Mouse (Mus musculus) common myeloid progenitor, adult 5-6 weeks (primary cell): Measurements from ENCODE around the gene Atp11b. TPM values are rescaled to one million over a fixed set of nuclear protein-coding genes. Genes with fewer than 3 reads are reported as not detected.

Experiments
- ATAC-seq: replicated peaks from 2 replicates; pipeline ENCODE4 v1.8.0; 2016; ENCODE audit warnings: low read depth, mild to moderate bottlenecking, moderate TSS enrichment, inconsistent platforms; ENCODE audit not compliant: poor library complexity, severe bottlenecking
- total RNA-seq: library from RNA; stranded (forward); fragments of 200-1000, 187-1606 nt; gene quantifications from 2 replicates; pipeline ENCODE4 v1.2.3, GENCODE M21; 2017

Atp11b gene
- total RNA-seq, 1 experiment from 2014 or later: 158 TPM

DNA sequence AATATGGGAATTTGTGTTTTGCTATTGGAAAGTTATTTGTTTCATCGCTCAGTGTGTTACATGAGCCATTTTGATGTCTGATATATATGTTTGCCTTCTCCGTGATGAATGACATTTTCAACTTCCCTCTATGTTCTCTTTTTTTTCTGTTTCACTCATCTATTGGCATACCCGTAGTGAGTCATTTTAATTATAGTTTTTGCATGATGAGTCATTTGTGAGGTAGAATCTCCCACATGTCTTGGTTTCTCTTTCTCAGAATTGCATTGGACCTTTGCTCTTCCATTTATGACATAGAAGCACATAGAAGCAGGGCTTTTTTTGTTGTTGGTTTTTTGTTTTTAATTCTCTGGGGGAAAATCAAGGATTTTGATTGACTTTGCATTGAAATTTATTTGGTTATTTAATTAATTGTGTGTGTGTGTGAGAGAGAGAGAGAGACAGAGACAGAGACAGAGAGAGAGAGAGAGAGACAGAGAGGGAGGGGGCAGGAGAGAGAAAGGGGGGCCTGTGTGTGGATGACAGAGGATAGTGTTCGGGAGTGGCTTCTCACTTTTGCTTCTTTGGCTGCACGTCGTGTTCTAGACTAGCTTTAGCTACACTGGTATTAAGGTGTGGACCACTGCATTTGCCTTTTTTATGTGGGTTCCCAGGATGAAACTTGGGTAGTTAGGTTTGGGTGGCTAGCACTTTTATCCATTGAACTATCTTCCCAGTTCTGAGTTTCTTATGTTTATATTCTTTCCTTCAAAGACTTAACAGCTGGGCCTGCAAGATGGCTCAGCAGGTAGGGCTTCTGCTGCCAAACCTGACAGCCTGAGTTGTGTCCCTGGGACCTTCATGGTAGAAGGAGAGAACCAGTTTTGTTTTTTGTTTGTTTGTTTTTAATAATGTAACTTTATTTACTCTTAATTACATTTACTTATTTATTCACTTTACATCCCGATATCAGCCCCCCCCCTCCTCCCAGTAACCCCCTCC lies 11.0 kb downstream of the Atp11b start:
- ATAC-seq: peak; percentile 69

DNA sequence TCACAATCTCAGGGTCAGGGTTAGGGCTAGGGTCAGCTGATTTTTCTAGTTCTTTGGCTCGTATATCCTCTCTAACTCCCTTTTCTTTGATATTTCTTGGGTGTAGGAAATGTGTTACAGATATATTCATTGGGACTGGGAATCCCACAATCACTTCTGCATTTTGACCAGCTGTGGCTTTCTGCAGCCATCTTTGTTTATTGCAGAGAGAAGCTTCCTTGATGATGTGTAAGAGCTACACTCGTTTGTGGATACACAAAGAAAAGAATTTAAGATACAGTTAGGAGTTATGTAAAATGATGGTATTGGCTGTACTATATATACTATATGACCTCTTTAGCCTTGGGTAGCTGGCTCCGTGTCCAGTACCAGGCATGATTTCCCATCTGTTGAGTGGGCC lies 25.8 kb downstream of the Atp11b start:
- ATAC-seq: peak; percentile 56

DNA sequence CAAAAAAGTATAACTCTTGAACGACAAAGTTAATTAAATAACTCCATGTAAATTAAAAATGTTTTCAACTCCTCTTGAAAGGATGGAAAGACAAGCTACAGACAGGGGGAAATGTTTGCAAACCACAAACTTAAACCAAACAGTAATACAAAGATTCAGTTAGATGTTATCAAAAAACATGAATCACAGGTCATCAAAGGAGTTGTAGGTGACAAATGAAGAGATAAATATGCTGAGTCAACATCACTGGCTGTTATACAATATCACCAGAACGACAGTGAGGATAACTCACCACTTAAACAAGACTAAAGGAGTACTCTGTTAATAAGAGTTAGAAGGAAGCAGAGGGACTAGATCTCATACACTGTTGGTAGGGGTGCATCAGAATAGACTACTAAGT lies 48.1 kb downstream of the Atp11b start:
- no peak for ATAC-seq

DNA sequence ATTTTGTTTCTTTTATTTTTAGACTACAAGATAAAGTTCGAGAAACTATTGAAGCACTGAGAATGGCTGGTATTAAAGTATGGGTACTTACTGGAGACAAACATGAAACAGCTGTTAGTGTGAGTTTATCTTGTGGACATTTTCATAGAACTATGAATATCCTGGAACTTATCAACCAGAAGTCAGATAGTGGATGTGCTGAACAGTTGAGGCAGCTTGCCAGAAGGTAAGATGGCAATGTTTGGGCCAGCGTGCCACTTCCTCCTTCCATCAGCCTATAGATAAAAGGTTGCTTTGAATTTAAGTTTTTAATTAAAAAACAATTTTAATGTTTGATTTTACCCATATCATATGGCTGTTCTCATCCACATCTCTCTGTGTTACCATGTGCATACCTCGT lies 66.0 kb downstream of the Atp11b start:
- ATAC-seq: no peak

DNA sequence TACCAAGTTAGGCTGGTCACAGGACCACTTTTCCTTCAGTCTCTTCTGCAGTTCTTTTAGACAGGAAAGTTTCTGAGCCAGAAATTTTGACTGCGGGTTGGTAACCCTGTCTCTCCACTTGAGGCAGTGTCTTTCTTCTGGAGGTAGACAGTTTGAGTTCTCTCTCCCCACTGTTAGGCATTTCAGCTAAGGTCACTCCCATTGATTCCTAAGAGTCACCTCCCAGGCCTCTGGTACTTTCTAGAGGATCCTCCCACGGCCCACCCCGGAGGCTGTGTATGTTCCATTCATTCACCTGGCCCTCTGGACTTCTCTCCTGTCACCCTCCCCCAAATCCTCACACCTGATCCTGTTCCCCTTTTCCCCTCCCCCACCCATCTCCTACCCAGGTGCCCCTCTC lies 68.1 kb downstream of the Atp11b start:
- ATAC-seq: no peak

DNA sequence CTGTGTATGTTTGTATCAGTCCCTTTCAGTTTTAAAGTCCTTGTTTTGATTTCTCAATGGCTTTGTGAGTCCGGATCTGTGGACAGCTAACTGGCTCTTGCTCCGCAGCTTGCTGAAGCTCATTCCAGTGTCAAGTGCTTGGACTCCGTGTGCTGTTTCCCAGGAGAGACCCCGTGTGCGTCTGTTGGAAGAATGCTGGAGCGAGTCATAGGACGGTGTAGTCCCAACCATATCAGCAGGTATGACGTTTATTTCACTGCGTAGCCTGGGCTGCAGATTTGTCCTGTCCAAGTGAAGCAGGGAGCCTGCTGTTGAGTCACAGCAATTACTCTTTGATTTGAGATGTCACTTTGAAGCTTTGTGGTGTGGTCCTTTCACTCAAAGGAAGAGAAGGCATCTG lies 95.4 kb downstream of the Atp11b start:
- ATAC-seq: no peak

DNA sequence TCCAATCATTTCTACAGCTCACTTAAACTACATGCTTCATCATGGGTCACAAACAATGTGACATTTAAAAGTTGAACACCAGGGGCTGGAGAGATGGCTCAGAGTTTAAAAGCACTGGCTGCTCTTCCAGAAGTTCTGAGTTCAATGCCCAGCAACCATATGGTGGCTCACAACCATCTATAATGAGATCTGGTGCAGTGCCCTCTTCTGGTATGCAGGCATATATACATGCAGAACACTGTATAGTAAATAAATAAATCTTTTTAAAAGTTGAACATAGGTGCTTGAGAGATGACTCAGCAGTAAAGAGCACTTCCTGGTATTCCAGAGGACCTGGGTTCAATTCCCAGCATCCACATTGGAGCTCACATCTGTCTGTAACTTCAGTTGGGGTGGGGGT lies 129.4 kb downstream of the Atp11b start:
- ATAC-seq: 0 out of 2 replicates have a peak, but pooled peaks have one; percentile 39

DNA sequence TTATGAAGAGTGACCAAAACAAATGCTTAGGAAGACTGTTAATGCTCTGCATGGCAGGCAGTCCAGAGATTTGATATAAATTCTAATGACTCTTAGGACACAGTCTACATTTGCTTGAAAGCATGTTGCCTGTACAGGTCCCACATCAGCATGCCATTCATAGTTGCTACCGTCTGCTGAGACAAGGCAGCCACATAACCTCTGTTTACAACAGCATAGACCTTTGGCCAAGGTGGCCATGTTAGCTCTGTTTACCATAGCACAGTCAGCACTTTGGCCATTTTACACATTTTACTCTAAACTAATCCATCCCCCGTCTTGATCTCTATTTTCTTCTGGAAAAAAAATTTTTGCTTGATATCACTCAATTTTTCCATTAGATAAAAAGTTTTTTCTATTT lies 135.6 kb downstream of the Atp11b start:
- no peak for ATAC-seq

DNA sequence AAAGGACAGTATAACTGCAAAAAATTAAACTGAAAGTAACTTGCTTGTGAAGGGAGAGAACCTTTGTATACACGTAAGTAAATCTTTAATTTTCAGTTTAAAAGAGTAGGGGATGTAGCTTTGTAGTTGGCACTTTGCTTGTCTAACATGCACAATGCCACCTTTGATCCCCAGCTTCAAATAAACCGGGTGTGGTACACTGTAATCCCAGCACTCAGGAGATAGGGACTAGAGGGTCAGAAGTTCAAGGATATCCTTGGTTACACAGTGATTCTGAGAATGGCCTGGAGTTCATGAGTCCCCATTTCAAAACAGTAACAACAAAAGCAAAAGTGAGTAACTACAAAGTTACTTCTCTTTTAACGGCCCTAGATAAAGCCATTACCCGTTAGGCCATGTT lies 137.2 kb downstream of the Atp11b start:
- no peak for ATAC-seq

DNA sequence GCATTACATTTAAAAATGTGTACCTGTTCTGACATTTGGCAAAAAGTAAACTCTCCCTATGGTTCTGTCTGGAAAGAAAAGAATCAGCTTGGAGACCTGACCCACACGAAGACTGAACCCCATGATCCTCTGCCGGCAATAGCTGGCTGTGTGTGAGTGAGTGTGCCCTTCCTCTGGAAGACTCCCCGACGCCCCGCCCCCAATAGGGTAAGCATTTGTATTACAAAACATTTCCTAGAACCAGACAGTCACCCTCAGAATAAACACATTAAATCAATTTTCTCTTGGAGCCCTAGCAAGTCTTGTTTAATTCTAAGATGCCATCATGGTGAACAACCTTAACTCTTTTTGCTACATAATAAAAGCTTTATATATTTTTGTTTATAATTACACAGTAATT lies 139.2 kb downstream of the Atp11b start:
- ATAC-seq: no peak

DNA sequence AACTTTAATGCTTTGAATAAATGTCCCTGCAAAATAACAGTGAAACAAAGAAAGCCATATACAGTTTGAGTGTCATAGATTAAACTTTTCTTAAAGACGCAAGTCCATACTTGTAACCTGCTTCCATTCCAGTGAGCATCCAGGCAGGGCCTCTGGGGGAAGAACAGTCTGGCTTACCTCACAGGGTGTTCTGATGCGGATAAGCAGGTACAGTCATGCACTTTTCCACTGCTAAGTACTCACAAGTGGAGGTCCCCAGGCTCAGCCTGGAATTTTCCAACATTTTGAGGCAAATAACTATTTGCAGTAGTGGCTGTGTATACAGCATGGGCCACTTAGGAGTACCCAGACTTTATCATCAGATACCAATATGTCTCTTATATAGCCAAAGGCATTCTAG lies 144.0 kb downstream of the Atp11b start:
- ATAC-seq: no peak

DNA sequence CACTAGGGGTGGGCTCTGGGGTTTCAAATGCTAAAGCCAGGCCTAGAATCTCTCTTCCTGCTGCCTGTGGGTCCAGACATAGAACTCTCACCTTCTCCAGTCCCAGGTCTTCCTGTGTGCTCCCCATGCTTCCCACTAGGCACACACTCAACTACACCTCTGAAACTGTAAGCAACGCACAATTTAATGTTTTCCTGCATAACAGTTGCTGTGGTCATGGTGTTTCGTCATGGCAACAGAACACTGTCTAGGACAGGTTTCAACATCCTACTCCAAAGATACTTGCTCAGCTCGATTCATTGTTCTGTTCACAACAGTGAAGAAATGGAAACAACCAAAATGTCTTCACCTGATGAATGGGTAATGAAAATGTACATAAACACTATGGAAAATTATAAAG lies 145.2 kb downstream of the Atp11b start:
- 0 out of 2 replicates have a peak, but pooled peaks have one; percentile 15 for ATAC-seq

DNA sequence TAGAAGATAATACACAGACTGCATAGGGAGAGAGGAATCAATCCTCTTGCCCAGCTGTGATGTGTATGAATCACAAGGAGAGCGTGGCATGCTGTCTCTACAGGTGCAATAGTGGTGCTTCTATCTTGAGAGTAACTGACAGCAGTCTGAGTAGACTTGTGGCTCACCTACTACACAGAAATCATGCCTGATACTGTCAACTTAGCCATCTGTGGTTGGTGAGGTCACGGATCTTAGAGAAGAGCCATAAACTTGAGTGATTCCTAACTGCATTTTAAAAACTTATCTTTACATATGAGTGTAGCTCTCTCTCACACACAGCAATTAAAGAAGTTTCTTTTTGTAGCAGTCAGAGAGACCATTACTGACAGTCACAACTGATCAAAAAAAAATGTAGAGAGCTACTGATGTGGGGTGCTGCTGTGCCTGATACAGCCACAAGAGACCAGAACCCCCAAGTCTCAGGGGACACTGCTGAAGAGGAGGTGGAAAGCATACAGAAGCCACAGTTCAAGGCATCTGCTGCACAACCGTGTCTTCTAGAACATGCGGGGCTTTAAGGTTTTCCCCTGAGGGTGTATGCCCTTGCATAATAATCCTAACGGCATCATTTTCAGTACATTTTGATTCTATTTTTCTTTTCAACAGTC lies 146.8 kb downstream of the Atp11b start:
- ATAC-seq: 0 out of 2 replicates have a peak, but pooled peaks have one; percentile 22

Other genes with a start within 250 kb of the Atp11b start
- gene Dcun1d1, start 183.3 kb downstream of the Atp11b start, total RNA-seq: 226 and 326 TPM in 2 replicates
- 13.0 and 19.3 TPM in 2 replicates for gene Mccc1, start 246.6 kb downstream of the Atp11b start, total RNA-seq